Mouse (Mus musculus) ovary, postnatal 14 days (tissue): ENCODE results near the gene Dtx4.

Source experiments
- DNase-seq: peaks from one replicate; pipeline ENCODE4 v3.0.0; 2022; ENCODE audit warnings: low spot score

Gene Dtx4

GRCm38 (mm10) chr19:12494187-12494458 is 7.1 kb downstream of the Dtx4 start:
- DNase-seq: no peak

GRCm38 (mm10) chr19:12493453-12494186 is 7.6 kb downstream of the Dtx4 start:
- no peak for DNase-seq

- no peak for DNase-seq
Measured at GRCm38 (mm10) chr19:12491636-12492035, 9.6 kb downstream of the Dtx4 start.

GRCm38 (mm10) chr19:12489675-12490570 is 11.3 kb downstream of the Dtx4 start:
- no peak for DNase-seq

GRCm38 (mm10) chr19:12488969-12489674 is 12.1 kb downstream of the Dtx4 start:
- no peak for DNase-seq

- no peak for DNase-seq
Measured at GRCm38 (mm10) chr19:12488205-12488966, 12.9 kb downstream of the Dtx4 start.

- DNase-seq: no peak
Measured at GRCm38 (mm10) chr19:12487511-12488204, 13.6 kb downstream of the Dtx4 start.

GRCm38 (mm10) chr19:12486875-12487274 is 14.4 kb downstream of the Dtx4 start:
- peak; percentile 72 for DNase-seq

GRCm38 (mm10) chr19:12485631-12486030 is 15.6 kb downstream of the Dtx4 start:
- no peak for DNase-seq

- no peak for DNase-seq
Measured at GRCm38 (mm10) chr19:12485223-12485622, 16.0 kb downstream of the Dtx4 start.

- DNase-seq: no peak
Measured at GRCm38 (mm10) chr19:12484210-12484609, 17.0 kb downstream of the Dtx4 start.

GRCm38 (mm10) chr19:12483782-12484181 is 17.5 kb downstream of the Dtx4 start:
- DNase-seq: no peak

GRCm38 (mm10) chr19:12478369-12478768 is 22.9 kb downstream of the Dtx4 start:
- DNase-seq: no peak

- DNase-seq: no peak
Measured at GRCm38 (mm10) chr19:12476721-12477270, 24.5 kb downstream of the Dtx4 start.

- peak; percentile 89 for DNase-seq
Measured at GRCm38 (mm10) chr19:12475380-12476250, 25.6 kb downstream of the Dtx4 start.

- DNase-seq: no peak
Measured at GRCm38 (mm10) chr19:12473951-12474350, 27.3 kb downstream of the Dtx4 start.

GRCm38 (mm10) chr19:12473201-12473641 is 28.0 kb downstream of the Dtx4 start:
- DNase-seq: no peak

GRCm38 (mm10) chr19:12472381-12472976 is 28.8 kb downstream of the Dtx4 start:
- no peak for DNase-seq

GRCm38 (mm10) chr19:12471866-12472265 is 29.4 kb downstream of the Dtx4 start:
- no peak for DNase-seq

- DNase-seq: peak; percentile 39
Measured at GRCm38 (mm10) chr19:12467436-12467835, 33.8 kb downstream of the Dtx4 start.
